Mouse (Mus musculus) liver, embryonic 14.5 days (tissue): Measurements from ENCODE around the gene Cacng6. TPM values are rescaled to one million over a fixed set of nuclear protein-coding genes. Genes with fewer than 3 reads are reported as not detected.

ENCODE experiments used
- ATAC-seq: fragments of 200-750 bp; cut with Nextera tagmentation; 2 replicates; pipeline ENCODE4 v1.8.0; 2017; ENCODE audit warnings: moderate number of reproducible peaks, mild to moderate bottlenecking, moderate library complexity; ENCODE audit not compliant: insufficient read depth
- DNase-seq, 3 experiments: peaks; one replicate each; pipeline ENCODE4 v3.0.0-alpha.2; 2012 to 2013; ENCODE audit warnings: low read depth in 3 of 3, low spot score in 3 of 3
- H3K27ac ChIP-seq: fragments of 300-500 bp; sonication (generic); 2 replicates; pipeline ENCODE4 v1.5.1; 2014; ENCODE audit warnings: moderate library complexity, mild to moderate bottlenecking, control low read depth, inconsistent platforms
- H3K27me3 ChIP-seq: fragments of 300-500 bp; sonication (generic); 2 replicates; pipeline ENCODE4 v1.6.1; 2014; ENCODE audit warnings: mild to moderate bottlenecking, low read length, moderate library complexity; ENCODE audit not compliant: control insufficient read depth, insufficient read depth
- H3K36me3 ChIP-seq: fragments of 300-500 bp; sonication (generic); replicated peaks from 2 replicates; pipeline ENCODE4 v1.6.1; 2014; ENCODE audit warnings: low read depth; ENCODE audit not compliant: control insufficient read depth, insufficient read depth
- H3K4me1 ChIP-seq, 2 experiments: fragments of 200-500 bp in 1 of 2; fragments of 300-500 bp in 1 of 2; sonication (generic) in 1 of 2; replicated peaks; 2 replicates each; pipeline ENCODE4 v1.6.1; 2012 to 2014; ENCODE audit warnings: antibody characterized with exemption in 1 of 2, inconsistent platforms in 1 of 2, low read length in 1 of 2; ENCODE audit not compliant: control insufficient read depth in 2 of 2, insufficient read depth in 2 of 2
- H3K4me2 ChIP-seq: fragments of 300-500 bp; sonication (generic); 2 replicates; pipeline ENCODE4 v1.6.1; 2014; ENCODE audit warnings: low read depth, mild to moderate bottlenecking, control low read depth, moderate library complexity
- H3K4me3 ChIP-seq, 2 experiments: fragments of 200-500 bp in 1 of 2; fragments of 300-500 bp in 1 of 2; sonication (generic) in 1 of 2; 2 replicates each; pipeline ENCODE4 v1.5.1; 2012 to 2014; ENCODE audit warnings: low read depth in 2 of 2, low read length in 2 of 2, mild to moderate bottlenecking in 2 of 2, control low read depth in 1 of 2, inconsistent platforms in 1 of 2, moderate library complexity in 1 of 2; ENCODE audit not compliant: insufficient read depth in 1 of 2
- H3K9ac ChIP-seq: fragments of 300-500 bp; sonication (generic); replicated peaks from 2 replicates; pipeline ENCODE4 v1.6.1; 2014; ENCODE audit warnings: mild to moderate bottlenecking, control low read depth, moderate library complexity
- H3K9me3 ChIP-seq: fragments of 300-500 bp; sonication (generic); 2 replicates; pipeline ENCODE4 v1.6.1; 2016; ENCODE audit warnings: low read length, mixed read lengths; ENCODE audit not compliant: control insufficient read depth
- CTCF ChIP-seq: IDR thresholded peaks from 2 replicates; pipeline ENCODE4 v1.5.1; 2016; ENCODE audit warnings: antibody characterized with exemption, low read depth, control low read depth
- EP300 ChIP-seq: IDR thresholded peaks from 2 replicates; pipeline ENCODE4 v1.6.1; 2016; ENCODE audit warnings: antibody characterized with exemption, low read depth
- WGBS: fragments of 180-500 bp; shearing (Covaris S2); extraction: QIAGEN DNeasy Blood & Tissue Kit; methylation state at CpG from one replicate; pipeline ENCODE4 v1.1.7; 2014; ENCODE audit not compliant: insufficient replicate concordance; 5-methylcytosine and 5-hydroxymethylcytosine counted together
- polyA plus RNA-seq, 2 experiments: library from polyadenylated mRNA; depleted of rRNA in 1 of 2; stranded (reverse) in 1 of 2; unstranded in 1 of 2; fragments of >200 nt; fragmentation: Nextera tagmentation in 1 of 2; extraction: Ambion mirVana in 1 of 2; gene quantifications; 2 replicates each; pipeline versions ENCODE4 v1.2.1 to v1.2.3; 2012 to 2014

Gene Cacng6
- polyA plus RNA-seq, 2 experiments, result not detected

- no peak for DNase-seq
- 22% methylated on average over 6 of the region's 6 CpGs for WGBS
- Histone ChIP-seq H3K27me3 (peaks cover 37% of the 10 kb centered on the region), H3K27ac (no peak overlapping the region), H3K4me1 (no peaks in the 10 kb centered on the region), H3K9ac (no peak overlapping the region), H3K36me3 (no peaks in the 10 kb centered on the region), H3K4me3 (no peak overlapping the region), H3K9me3 (no peaks in the 10 kb centered on the region), H3K4me2 (no peak overlapping the region)
- TF ChIP-seq EP300 (no peak), CTCF (no peak)
- ATAC-seq, result no peak
Measured at GRCm38 (mm10) chr7:3419941-3420340, 4.1 kb upstream of the Cacng6 start.

- WGBS, result 32% methylated on average over 5 of the region's 5 CpGs
- no peaks in the 10 kb centered on the region for H3K36me3 ChIP-seq
- no peak overlapping the region for H3K9ac ChIP-seq
- peaks cover 32% of the 10 kb centered on the region for H3K27me3 ChIP-seq
- DNase-seq (no peak), ATAC-seq (no peak)
- no peaks in the 10 kb centered on the region for H3K9me3 ChIP-seq
- H3K4me1 ChIP-seq, result no peaks in the 10 kb centered on the region
- H3K4me3 ChIP-seq, result no peak overlapping the region
- no peak for TF ChIP-seq CTCF
- TF ChIP-seq EP300, result no peak
- no peak overlapping the region for H3K27ac ChIP-seq
- no peak overlapping the region for H3K4me2 ChIP-seq
Measured at GRCm38 (mm10) chr7:3420466-3420865, 3.5 kb upstream of the Cacng6 start.

GRCm38 (mm10) chr7:3421297-3421696, 2.7 kb upstream of the Cacng6 start:
- ATAC-seq (no peak), DNase-seq (no peak)
- Histone ChIP-seq H3K9ac (no peak overlapping the region), H3K36me3 (no peaks in the 10 kb centered on the region), H3K9me3 (no peaks in the 10 kb centered on the region), H3K4me3 (no peak overlapping the region), H3K27me3 (peaks cover 26% of the 10 kb centered on the region), H3K4me1 (no peaks in the 10 kb centered on the region), H3K27ac (no peak overlapping the region), H3K4me2 (no peak overlapping the region)
- 65% methylated on average over 3 of the region's 3 CpGs for WGBS
- TF ChIP-seq CTCF, result no peak
- TF ChIP-seq EP300, result no peak

- Histone ChIP-seq H3K9ac (no peak overlapping the region), H3K27ac (no peak overlapping the region), H3K4me3 (no peak overlapping the region), H3K4me1 (no peaks in the 10 kb centered on the region), H3K27me3 (peaks cover 18% of the 10 kb centered on the region), H3K9me3 (no peaks in the 10 kb centered on the region), H3K36me3 (no peaks in the 10 kb centered on the region), H3K4me2 (no peak overlapping the region)
- 33% methylated on average over 7 of the region's 7 CpGs for WGBS
- DNase-seq, result no peak
- no peak for TF ChIP-seq EP300
- no peak for TF ChIP-seq CTCF
- no peak for ATAC-seq
Measured at GRCm38 (mm10) chr7:3422051-3422450, 1.9 kb upstream of the Cacng6 start.

GRCm38 (mm10) chr7:3423430-3423829, 565 bp upstream of the Cacng6 start:
- no peak for DNase-seq
- Histone ChIP-seq H3K4me1 (no peaks in the 10 kb centered on the region), H3K4me3 (no peak overlapping the region), H3K27ac (no peak overlapping the region), H3K27me3 (peaks cover 18% of the 10 kb centered on the region), H3K36me3 (no peaks in the 10 kb centered on the region), H3K4me2 (no peak overlapping the region), H3K9ac (no peak overlapping the region), H3K9me3 (no peaks in the 10 kb centered on the region)
- 3% methylated on average over 30 of the region's 30 CpGs for WGBS
- ATAC-seq, result no peak
- TF ChIP-seq CTCF (no peak), EP300 (no peak)
